Mouse (Mus musculus) embryonic facial prominence, embryonic 14.5 days (tissue): Measurements from ENCODE around the gene Eef1akmt2. TPM values are rescaled to one million over a fixed set of nuclear protein-coding genes. Genes with fewer than 3 reads are reported as not detected.

ENCODE experiments used
- ATAC-seq: fragments of 200-750 bp; cut with Nextera tagmentation; 2 replicates; pipeline ENCODE4 v1.8.0; 2017; ENCODE audit warnings: low read depth, moderate number of reproducible peaks, moderate TSS enrichment
- DNase-seq: peaks from one replicate; pipeline ENCODE4 v3.0.0-alpha.2; 2015; ENCODE audit warnings: low spot score
- H3K27ac ChIP-seq: fragments of 300-500 bp; sonication (generic); replicated peaks from 2 replicates; pipeline ENCODE4 v1.5.1; 2014; ENCODE audit warnings: low read depth, mild to moderate bottlenecking, low read length, moderate library complexity
- H3K27me3 ChIP-seq: fragments of 300-500 bp; sonication (generic); replicated peaks from 2 replicates; pipeline ENCODE4 v1.6.1; 2014; ENCODE audit warnings: low read length; ENCODE audit not compliant: control insufficient read depth, insufficient read depth
- H3K36me3 ChIP-seq: fragments of 300-500 bp; sonication (generic); 2 replicates; pipeline ENCODE4 v1.6.1; 2014; ENCODE audit warnings: low read length, mixed read lengths; ENCODE audit not compliant: control insufficient read depth, insufficient read depth
- H3K4me1 ChIP-seq: fragments of 300-500 bp; sonication (generic); 2 replicates; pipeline ENCODE4 v1.6.1; 2014; ENCODE audit warnings: antibody characterized with exemption, low read length; ENCODE audit not compliant: control insufficient read depth, insufficient read depth
- H3K4me2 ChIP-seq: fragments of 300-500 bp; sonication (generic); 2 replicates; pipeline ENCODE4 v1.6.1; 2014; ENCODE audit warnings: low read depth, mild to moderate bottlenecking, low read length, moderate library complexity, mixed read lengths
- H3K4me3 ChIP-seq: fragments of 300-500 bp; sonication (generic); 2 replicates; pipeline ENCODE4 v1.5.1; 2014; ENCODE audit warnings: low read depth, mild to moderate bottlenecking, low read length
- H3K9ac ChIP-seq: fragments of 300-500 bp; sonication (generic); 2 replicates; pipeline ENCODE4 v1.6.1; 2014; ENCODE audit warnings: low read depth, mild to moderate bottlenecking, low read length, moderate library complexity, mixed read lengths
- H3K9me3 ChIP-seq: fragments of 300-500 bp; sonication (generic); 2 replicates; pipeline ENCODE4 v1.6.1; 2016; ENCODE audit warnings: low read length; ENCODE audit not compliant: control insufficient read depth
- WGBS: fragments of 180-500 bp; shearing (Covaris S2); extraction: QIAGEN DNeasy Blood & Tissue Kit; methylation state at CpG from one replicate; pipeline ENCODE4 v1.1.7; 2014; 5-methylcytosine and 5-hydroxymethylcytosine counted together
- polyA plus RNA-seq: library from polyadenylated mRNA; unstranded; fragments of >200 nt; fragmentation: Nextera tagmentation; extraction: Ambion mirVana; gene quantifications from 2 replicates; pipeline ENCODE4 v1.2.1, GENCODE M21; 2014

Eef1akmt2 gene
- polyA plus RNA-seq, 1 experiment from 2014 or later = 58.5 TPM

DNA sequence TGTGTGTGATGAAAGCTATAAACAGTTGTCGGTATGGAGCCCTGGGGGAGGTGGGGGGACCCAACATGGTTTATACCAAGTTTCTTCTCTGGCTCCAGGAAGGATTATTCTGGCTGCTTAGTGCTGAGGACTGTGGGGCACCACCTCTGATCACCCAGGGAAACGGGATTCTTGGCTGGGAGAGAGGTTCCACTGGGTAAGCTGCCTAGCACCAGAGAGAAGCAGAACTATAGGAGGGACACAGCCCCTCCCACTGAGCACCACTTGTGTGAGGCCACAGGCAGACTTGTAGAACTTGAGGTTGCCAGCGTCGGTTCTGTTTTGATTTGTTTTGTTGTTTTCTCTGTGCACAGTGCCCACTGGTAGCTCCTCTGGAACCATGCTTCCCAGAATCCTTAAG, 1.5 kb upstream of the Eef1akmt2 start:
- Histone ChIP-seq H3K4me1 (0 out of 2 replicates have a peak, but pooled peaks cover 6% of the 10 kb centered on the region), H3K4me2 (no peak overlapping the region), H3K4me3 (no peak overlapping the region), H3K27ac (no peak overlapping the region), H3K9me3 (no peaks in the 10 kb centered on the region), H3K9ac (no peak overlapping the region), H3K27me3 (no peaks in the 10 kb centered on the region), H3K36me3 (peaks cover 21% of the 10 kb centered on the region)
- DNase-seq = peak; percentile 19
- ATAC-seq = no peak
- WGBS = 76% methylated on average over 4 of the region's 4 CpGs

DNA sequence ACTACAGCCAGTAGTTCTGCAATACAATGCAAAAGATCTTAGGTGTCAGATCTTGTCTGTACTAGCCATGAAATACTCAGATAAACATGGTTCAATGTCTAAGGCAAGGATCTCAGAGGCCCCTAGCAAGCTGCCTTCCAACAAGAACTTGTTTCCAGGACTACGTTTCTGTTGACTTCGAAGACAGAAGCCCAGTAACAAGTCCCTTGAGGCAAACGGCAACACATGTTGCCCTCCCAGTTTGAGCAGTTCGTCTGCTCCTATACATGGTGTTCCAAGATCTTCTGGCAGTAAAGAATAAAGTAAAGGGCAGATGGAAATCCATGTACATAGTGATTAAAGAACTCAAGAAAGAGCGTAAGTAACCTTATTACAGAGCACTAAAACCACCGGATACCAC, 888 bp upstream of the Eef1akmt2 start:
- DNase-seq (peak; percentile 54), ATAC-seq (no peak)
- H3K4me3 ChIP-seq = no peak overlapping the region
- H3K9ac ChIP-seq = no peak overlapping the region
- H3K27me3 ChIP-seq = no peaks in the 10 kb centered on the region
- peaks cover 27% of the 10 kb centered on the region for H3K36me3 ChIP-seq
- H3K27ac ChIP-seq = peak overlapping the region; percentile 93; the same call in 1 of the 2 replicates
- 74% methylated on average over 6 of the region's 6 CpGs for WGBS
- H3K4me1 ChIP-seq = 0 out of 2 replicates have a peak, but pooled peaks cover 6% of the 10 kb centered on the region
- H3K9me3 ChIP-seq = no peaks in the 10 kb centered on the region
- H3K4me2 ChIP-seq = no peak overlapping the region

GRCm38 (mm10) chr7:132843152-132843551, 9.3 kb downstream of the Eef1akmt2 start:
- Histone ChIP-seq H3K36me3 (peaks cover 57% of the 10 kb centered on the region), H3K4me2 (no peak overlapping the region), H3K27me3 (no peaks in the 10 kb centered on the region), H3K9ac (no peak overlapping the region), H3K27ac (no peak overlapping the region), H3K4me1 (no peaks in the 10 kb centered on the region), H3K9me3 (no peaks in the 10 kb centered on the region), H3K4me3 (no peak overlapping the region)
- 96% methylated on average over 3 of the region's 3 CpGs for WGBS
- DNase-seq (no peak), ATAC-seq (no peak)

- DNase-seq (no peak), ATAC-seq (no peak)
- Histone ChIP-seq H3K9ac (no peak overlapping the region), H3K4me3 (no peak overlapping the region), H3K4me2 (no peak overlapping the region), H3K27me3 (no peaks in the 10 kb centered on the region), H3K9me3 (no peaks in the 10 kb centered on the region), H3K36me3 (peaks cover 50% of the 10 kb centered on the region), H3K4me1 (no peaks in the 10 kb centered on the region), H3K27ac (no peak overlapping the region)
- 93% methylated on average over 1 of the region's 1 CpGs for WGBS
These were observed 10.0 kb downstream of the Eef1akmt2 start for GRCm38 (mm10) chr7:132842455-132842854.

- ATAC-seq (no peak), DNase-seq (no peak)
- Histone ChIP-seq H3K27me3 (no peaks in the 10 kb centered on the region), H3K36me3 (peaks cover 51% of the 10 kb centered on the region), H3K4me1 (no peaks in the 10 kb centered on the region), H3K9ac (no peak overlapping the region), H3K4me2 (no peak overlapping the region), H3K9me3 (no peaks in the 10 kb centered on the region), H3K27ac (no peak overlapping the region), H3K4me3 (no peak overlapping the region)
- 80% methylated on average over 5 of the region's 5 CpGs for WGBS
These were observed 11.2 kb downstream of the Eef1akmt2 start for GRCm38 (mm10) chr7:132841287-132841686.

DNA sequence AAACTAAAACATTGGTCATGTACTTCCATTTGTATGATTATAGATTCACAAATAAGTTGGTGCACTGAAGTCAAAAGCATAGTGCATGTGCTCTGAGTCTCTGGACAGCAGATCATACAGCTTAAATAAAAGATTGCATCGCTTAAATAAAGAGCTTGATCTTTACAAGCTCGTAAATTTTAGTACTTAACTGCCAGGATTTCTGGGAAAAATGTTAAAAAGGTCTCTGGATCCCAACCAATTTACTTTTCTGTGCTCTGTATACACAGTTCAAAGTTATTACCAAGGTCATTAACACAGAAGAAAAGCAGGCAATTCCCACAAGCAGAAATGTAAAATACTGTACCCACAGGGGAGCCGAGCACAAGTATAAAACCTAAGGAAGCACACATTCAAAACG, 21.5 kb downstream of the Eef1akmt2 start:
- 82% methylated on average over 4 of the region's 4 CpGs for WGBS
- H3K9ac ChIP-seq = no peak overlapping the region
- no peak overlapping the region for H3K4me3 ChIP-seq
- H3K27ac ChIP-seq = no peak overlapping the region
- ATAC-seq = no peak
- H3K4me1 ChIP-seq = no peaks in the 10 kb centered on the region
- no peaks in the 10 kb centered on the region for H3K27me3 ChIP-seq
- DNase-seq = no peak
- no peak overlapping the region for H3K4me2 ChIP-seq
- H3K9me3 ChIP-seq = no peaks in the 10 kb centered on the region
- peaks cover 60% of the 10 kb centered on the region for H3K36me3 ChIP-seq

DNA sequence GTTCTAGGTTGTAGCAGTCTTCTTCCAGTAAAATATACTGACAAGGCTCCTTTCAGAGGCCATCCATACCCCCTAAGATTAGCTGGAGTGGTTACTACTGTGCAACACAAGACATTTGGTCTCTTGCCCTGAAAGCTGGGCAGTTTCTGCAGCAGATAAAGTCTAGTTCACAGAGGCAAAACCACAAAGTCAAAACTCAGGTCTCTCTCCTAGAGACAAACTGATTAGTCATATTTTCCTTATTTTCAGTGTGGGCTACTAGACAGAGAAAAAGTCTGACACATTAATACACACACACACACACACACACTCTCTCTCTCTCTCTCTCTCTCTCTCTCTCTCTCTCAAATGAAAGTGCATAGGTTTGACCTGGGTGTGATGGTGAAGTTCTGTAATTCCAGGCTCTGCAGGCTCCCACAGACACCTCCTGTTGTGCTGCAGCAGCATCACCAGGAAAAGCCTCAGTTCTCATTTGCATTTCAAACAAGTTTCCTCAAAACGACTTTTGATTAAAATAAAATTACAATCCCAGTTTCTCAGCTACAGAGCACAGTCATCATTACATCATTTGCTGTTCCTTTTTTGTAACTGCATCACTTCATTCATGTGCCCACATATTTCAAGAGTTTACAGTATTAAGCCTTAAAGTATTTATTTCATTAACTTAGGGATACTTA, 28.0 kb downstream of the Eef1akmt2 start:
- ATAC-seq (no peak), DNase-seq (no peak)
- Histone ChIP-seq H3K27ac (no peak overlapping the region), H3K9ac (no peak overlapping the region), H3K9me3 (no peaks in the 10 kb centered on the region), H3K27me3 (no peaks in the 10 kb centered on the region), H3K4me1 (no peaks in the 10 kb centered on the region), H3K4me2 (no peak overlapping the region), H3K4me3 (no peak overlapping the region), H3K36me3 (peaks cover 47% of the 10 kb centered on the region)
- 32% methylated on average over 1 of the region's 1 CpGs for WGBS

DNA sequence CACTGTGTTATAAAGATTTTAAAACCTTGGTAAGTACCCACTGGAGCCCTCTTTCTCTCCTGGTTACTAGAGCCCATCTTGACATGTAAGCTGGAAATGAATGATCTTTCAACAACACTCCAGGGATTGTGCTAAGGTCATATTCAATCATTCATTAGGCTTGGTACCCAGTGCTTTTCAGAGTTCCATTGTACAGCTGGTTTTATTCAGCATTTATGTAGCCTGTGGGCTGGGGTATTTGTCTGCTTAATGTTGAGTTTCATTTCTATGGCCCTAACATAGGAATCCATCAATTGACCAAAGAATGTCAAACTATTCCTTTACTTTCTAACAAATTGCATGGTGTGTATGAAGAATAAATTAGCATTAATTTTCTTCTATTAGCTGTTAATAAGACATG, 28.6 kb downstream of the Eef1akmt2 start:
- Histone ChIP-seq H3K9me3 (no peaks in the 10 kb centered on the region), H3K27me3 (no peaks in the 10 kb centered on the region), H3K4me2 (no peak overlapping the region), H3K4me1 (no peaks in the 10 kb centered on the region), H3K36me3 (peaks cover 47% of the 10 kb centered on the region), H3K4me3 (no peak overlapping the region), H3K27ac (no peak overlapping the region), H3K9ac (no peak overlapping the region)
- DNase-seq (no peak), ATAC-seq (no peak)

- ATAC-seq (no peak), DNase-seq (no peak)
- H3K27ac ChIP-seq = no peak overlapping the region
- no peak overlapping the region for H3K9ac ChIP-seq
- 77% methylated on average over 3 of the region's 3 CpGs for WGBS
- H3K36me3 ChIP-seq = peaks cover 29% of the 10 kb centered on the region; the same call in 1 of the 2 replicates
- no peaks in the 10 kb centered on the region for H3K9me3 ChIP-seq
- no peaks in the 10 kb centered on the region for H3K4me1 ChIP-seq
- H3K4me3 ChIP-seq = no peak overlapping the region
- H3K4me2 ChIP-seq = no peak overlapping the region
- no peaks in the 10 kb centered on the region for H3K27me3 ChIP-seq
These were observed 31.8 kb downstream of the Eef1akmt2 start for GRCm38 (mm10) chr7:132820692-132821091.
